8 mouse cellular contexts compared by ENCODE assay signal in the genomic region with DNA sequence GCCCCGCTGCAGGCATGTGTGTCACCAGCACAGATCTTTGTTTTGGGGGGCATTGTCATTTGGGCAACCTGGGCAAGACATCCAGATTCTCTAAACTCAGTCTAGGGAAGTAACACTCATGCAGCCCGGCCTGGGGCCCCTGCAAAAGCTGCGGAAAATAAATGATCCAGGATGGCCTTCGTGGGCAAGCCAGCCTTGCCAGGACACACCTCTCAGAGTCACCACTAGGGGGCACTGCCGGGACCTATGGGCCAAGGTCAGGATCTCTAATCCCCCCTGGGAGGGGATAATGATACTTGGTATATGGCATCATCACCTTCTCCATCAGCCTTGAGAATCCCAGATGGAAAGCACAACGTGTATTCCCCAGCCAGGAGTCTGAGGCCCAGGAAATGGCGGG. TPM values are rescaled to one million over a fixed set of nuclear protein-coding genes. Genes with fewer than 3 reads are reported as not detected.
A peak's percentile ranks its signal among the peaks of the same experiment; 100 is the strongest.
DNase-seq lines count a peak whose midpoint lies in the region; ATAC-seq and TF ChIP-seq lines count a peak whose summit lies in the region.

No protein-coding gene starts in this region.

- no peak overlapping the region for H3K27ac ChIP-seq in layer of hippocampus, adult 2 months

- H3K9me3 ChIP-seq in G1E (replicated peaks) = no peaks in the 10 kb centered on the region

- no peak for ATAC-seq in G1E (ENCODE audit: extremely low read depth, insufficient number of reproducible peaks, low FRiP score, poor library complexity, severe bottlenecking)

- H3K27me3 ChIP-seq in G1E (ENCODE audit: insufficient read depth, low read length) = peaks cover 12% of the 10 kb centered on the region; the same call in 1 of the 2 replicates

- DNase-seq in layer of hippocampus, adult 2 months (ENCODE audit: low spot score in 2 of 2) = peak in 1 of 2 experiments; percentile 46
- no peak for DNase-seq in layer of hippocampus, postnatal 36 days
- peak; percentile 57 for DNase-seq in G1E (ENCODE audit: low spot score)
- peak; percentile 50 for DNase-seq in cerebellum, adult 8-10 months
- DNase-seq in heart, postnatal 10 days = peak; percentile 75 to 82
- peak; percentile 70 for DNase-seq in lung, postnatal 36 days
- peak; percentile 55 to 76 for DNase-seq in thymus, postnatal 10 days (ENCODE audit: low spot score in 2 of 2)
- DNase-seq in layer of hippocampus, adult 8-10 months (ENCODE audit: low spot score in 2 of 2) = no peak

- no peak overlapping the region for H3K4me3 ChIP-seq in layer of hippocampus, adult 2 months
- H3K4me3 ChIP-seq in G1E (ENCODE audit: low read depth, low read length) = no peak overlapping the region

- H3K36me3 ChIP-seq in G1E (replicated peaks) = no peaks in the 10 kb centered on the region

- TF ChIP-seq CTCF in layer of hippocampus, adult 2 months (conservative IDR thresholded peaks at IDR 0.05) = peak; percentile 87
- TF ChIP-seq CTCF in G1E (IDR thresholded peaks at IDR 0.05; ENCODE audit: low read depth, low read length) = peak; percentile 31

- intact Hi-C loops in heart, postnatal 10 days (cut with DNase I) = no loop called here

- H3K4me1 ChIP-seq in G1E (ENCODE audit: insufficient read depth, low read depth, low read length) = no peaks in the 10 kb centered on the region

RNA-seq across cellular contexts. Expression of a gene that starts 37.9 kb away (rescaled TPM):
- total RNA-seq in layer of hippocampus, adult 2 months (2021) = 1 to 10 TPM; 5.3 to 6.3 TPM
- 1 to 10 TPM; 7.2 to 8.7 TPM for total RNA-seq in layer of hippocampus, postnatal 36 days (2021)
- total RNA-seq in G1E (2014; fragmentation: Nextera tagmentation) = not detected in 2 replicates
- 0.11 and 0.46 TPM in 2 replicates for total RNA-seq in G1E (2017)
- polyA plus RNA-seq in G1E (2012) = 0.07 TPM in 1 of 2 replicates, not detected in the other
- 10 to 100 TPM; 18.4 to 19.3 TPM for total RNA-seq in heart, postnatal 10 days (2021)
- 10 to 100 TPM in 1 of 4 experiments, 1 to 10 TPM in 3; 6.1 to 11.5 (median 9.1) TPM for total RNA-seq in layer of hippocampus, adult 8-10 months (2022)

RNA-seq across cellular contexts. Expression of a gene that starts 45.2 kb away (rescaled TPM):
- 1 to 10 TPM in 1 of 2 experiments, under 1 TPM in 1; 0.46 to 1.4 TPM for total RNA-seq in layer of hippocampus, adult 2 months (2021)
- total RNA-seq in layer of hippocampus, postnatal 36 days (2021) = under 1 TPM; 0.25 to 0.48 TPM
- total RNA-seq in G1E (2014; fragmentation: Nextera tagmentation) (not detected in 2 replicates), G1E (2017) (0.05 TPM in 1 of 2 replicates, not detected in the other)
- polyA plus RNA-seq in G1E (2012) = not detected in 2 replicates
- total RNA-seq in heart, postnatal 10 days (2021) = 1 to 10 TPM; 2.3 to 2.5 TPM
- total RNA-seq in layer of hippocampus, adult 8-10 months (2022) = 1 to 10 TPM in 1 of 4 experiments, under 1 TPM in 3; 0.25 to 1.5 (median 0.74) TPM

Comparison
In these comparisons a context has a peak if more than half of its experiments do, and no peak if none do; other contexts are left out.
1. DNase-seq: peak in G1E (single experiment), cerebellum, adult 8-10 months (single experiment), heart, postnatal 10 days (2 of 2), lung, postnatal 36 days (single experiment) and thymus, postnatal 10 days (2 of 2); none in layer of hippocampus, postnatal 36 days (0 of 2) and layer of hippocampus, adult 8-10 months (0 of 2).
2. RNA of a gene that starts 37.9 kb away (total RNA-seq): 18.4 to 19.3 TPM in heart, postnatal 10 days, 6.1 to 11.5 TPM in layer of hippocampus, adult 8-10 months, 7.2 to 8.7 TPM in layer of hippocampus, postnatal 36 days and 5.3 to 6.3 TPM in layer of hippocampus, adult 2 months; 0.11 to 0.46 TPM in G1E; every median in the first group is over 4 times any median in the second.